ENCODE assay signal across 8 mouse cellular contexts in the genomic region with DNA sequence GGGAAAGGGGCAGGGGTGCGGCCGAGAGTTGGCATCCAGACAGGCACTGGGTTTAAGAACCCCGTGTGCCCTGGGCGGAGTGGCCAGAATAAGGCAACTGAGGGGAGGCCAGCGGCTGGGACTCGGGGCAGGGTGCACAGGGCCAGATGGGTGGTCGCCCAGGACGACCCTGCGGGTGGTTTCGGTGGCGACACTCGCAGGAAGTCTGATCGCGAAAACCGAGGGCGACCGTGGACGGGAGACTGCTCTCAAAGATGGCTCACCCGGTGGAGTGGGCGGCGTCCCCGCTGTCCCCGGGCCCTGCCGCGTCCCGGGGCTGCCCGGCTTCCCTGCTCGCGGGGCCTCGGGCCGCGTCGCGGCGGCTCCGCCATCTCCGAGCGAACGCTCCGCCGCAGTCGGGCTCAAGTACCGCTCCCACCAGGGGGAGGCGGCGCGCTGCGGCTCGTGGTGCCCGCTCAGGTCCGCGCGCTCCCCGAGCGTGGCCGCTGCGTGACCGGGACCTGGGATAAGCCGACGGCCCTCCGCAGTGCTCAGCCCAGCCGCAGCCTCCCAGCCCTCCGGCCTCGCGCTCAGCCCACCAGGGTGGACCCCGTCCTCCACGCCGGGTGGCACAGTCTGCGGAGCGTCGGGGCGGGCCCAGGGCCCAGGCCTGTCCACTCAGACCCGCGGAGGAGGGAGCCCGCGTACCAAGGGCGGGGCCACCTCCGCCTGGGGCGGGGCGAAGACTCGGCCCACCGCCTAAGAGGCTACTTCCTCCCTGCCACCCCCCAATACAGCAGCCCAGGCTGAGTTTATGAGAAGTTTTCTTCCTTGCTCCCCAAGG. TPM values are rescaled to one million over a fixed set of nuclear protein-coding genes. Genes with fewer than 3 reads are reported as not detected.
DNase-seq lines count a peak whose midpoint lies in the region; ATAC-seq lines count a peak whose summit lies in the region.

A gene (minus strand): TSS at position 611 of the 823 bp plus-strand sequence.

- DNase-seq in adrenal gland, adult (ENCODE audit: inconsistent age in 2 of 2, low spot score in 1 of 2): peak; percentile 92 to 97
- peak; percentile 92 for DNase-seq in embryo, embryonic 10.5 days (ENCODE audit: low spot score)
- peak; percentile 91 for DNase-seq in gastrocnemius, postnatal 14 days
- peak; percentile 75 to 93 for DNase-seq in left cerebral cortex, postnatal 10 days (ENCODE audit: extremely low spot score in 1 of 2, low spot score in 2 of 2)
- DNase-seq in right cerebral cortex, postnatal 25 days: peak; percentile 89
- peak; percentile 85 to 88 for DNase-seq in urinary bladder, postnatal 4 days (ENCODE audit: low spot score in 2 of 2)

- ATAC-seq in inflammation-experienced regulatory T-cells, adult 6 months: peak; percentile 95
- peak; percentile 79 for ATAC-seq in megakaryocyte-erythroid progenitor cell, adult 5-6 weeks (replicated peaks; ENCODE audit: low FRiP score, low TSS enrichment, poor library complexity, severe bottlenecking)

- intact Hi-C loops in gastrocnemius, postnatal 14 days (cut with DNase I; ENCODE audit: low total_unique reads): loop anchor here (10.0 kb wide), 1 partner anchor 61 kb away; a partner anchor contains a TSS
- intact Hi-C loops in left cerebral cortex, postnatal 10 days (cut with DNase I): loop anchor here (5.0 kb wide), 1 partner anchor 138 kb away; no protein-coding TSS in a partner anchor

RNA-seq across cellular contexts. Expression of the gene that starts here (rescaled TPM):
- 1 to 10 TPM; 7.8 to 8.7 TPM for total RNA-seq in gastrocnemius, postnatal 14 days (2021)
- polyA plus RNA-seq in inflammation-experienced regulatory T-cells, adult 6 months (2017; shearing (Covaris generic)): 10 to 100 TPM in 2 of 3 experiments, 1 to 10 TPM in 1; 7.4 to 14.6 (median 12.3) TPM
- 10 to 100 TPM; 17.3 to 21.8 TPM for total RNA-seq in left cerebral cortex, postnatal 10 days (2021)
- total RNA-seq in megakaryocyte-erythroid progenitor cell, adult 5-6 weeks (2014; fragmentation: Nextera tagmentation): 81.5 and 88.9 TPM in 2 replicates
- total RNA-seq in megakaryocyte-erythroid progenitor cell, adult 5-6 weeks (2017): 15.1 and 19.4 TPM in 2 replicates

Comparison
In these comparisons a context has a peak if more than half of its experiments do, and no peak if none do; other contexts are left out.
1. Peak in every context shown above with its lines: DNase-seq and ATAC-seq.